Mouse (Mus musculus): Measurements from ENCODE around the gene Osm.

Gene Osm

DNA sequence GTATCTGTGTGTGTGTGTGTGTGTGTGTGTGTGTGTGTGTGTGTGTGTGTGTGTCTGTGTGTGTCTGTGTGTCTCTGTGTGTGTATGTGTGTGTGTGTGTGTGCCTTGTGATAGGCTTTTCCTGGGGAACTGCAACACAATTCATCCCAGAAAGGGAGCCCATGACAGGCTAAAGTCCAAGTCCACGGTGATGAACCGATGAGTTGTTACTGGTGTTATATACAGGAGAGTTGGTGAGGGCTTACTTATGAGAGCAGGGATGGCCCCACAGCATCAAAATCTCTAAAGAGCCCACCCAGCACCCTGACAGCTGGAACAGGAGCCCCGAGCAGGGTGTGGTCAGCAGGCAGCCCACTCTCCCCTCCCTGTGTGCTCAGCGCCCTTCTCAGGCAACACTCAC, 5.0 kb downstream of the Osm start:
- DNase-seq, result no peak

- no peak for DNase-seq
Observed at GRCm38 (mm10) chr11:4246126-4246525, 9.9 kb downstream of the Osm start.

- DNase-seq, result no peak
Observed at GRCm38 (mm10) chr11:4246623-4247022, 10.4 kb downstream of the Osm start.

GRCm38 (mm10) chr11:4247201-4247959, 11.2 kb downstream of the Osm start:
- DNase-seq, result no peak

- DNase-seq, result no peak
Observed at GRCm38 (mm10) chr11:4249151-4249550, 12.9 kb downstream of the Osm start.

- DNase-seq, result no peak
Observed at GRCm38 (mm10) chr11:4250290-4250689, 14.1 kb downstream of the Osm start.

- no peak for DNase-seq
Observed at GRCm38 (mm10) chr11:4251376-4251775, 15.2 kb downstream of the Osm start.

DNA sequence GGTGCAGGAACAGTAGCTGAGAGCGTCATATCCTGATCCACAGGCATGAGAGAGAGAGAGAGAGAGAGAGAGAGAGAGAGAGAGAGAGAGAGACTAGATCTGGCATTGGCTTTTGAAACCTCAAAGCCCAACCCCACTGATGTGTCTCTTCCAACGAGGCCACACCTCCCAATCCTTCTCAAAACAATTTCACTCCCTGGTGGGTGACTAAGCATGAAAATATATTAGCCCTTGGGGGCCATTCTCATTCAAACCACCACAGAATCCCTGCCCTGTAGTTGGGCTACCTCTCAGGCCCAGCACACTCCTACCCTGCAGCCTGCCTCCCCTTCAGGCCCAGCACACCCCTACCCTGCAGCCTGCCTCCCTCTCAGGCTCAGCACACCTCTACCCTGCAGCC, 16.7 kb downstream of the Osm start:
- DNase-seq, result no peak

- DNase-seq, result peak; percentile 50
Observed at GRCm38 (mm10) chr11:4256846-4257607, 20.8 kb downstream of the Osm start, which contains the start of gene Lif. Gene Lif, plus strand, starts transcription at chr11:4257557.

- peak; percentile 89 for DNase-seq
Observed at GRCm38 (mm10) chr11:4257756-4258155, 21.5 kb downstream of the Osm start.

DNA sequence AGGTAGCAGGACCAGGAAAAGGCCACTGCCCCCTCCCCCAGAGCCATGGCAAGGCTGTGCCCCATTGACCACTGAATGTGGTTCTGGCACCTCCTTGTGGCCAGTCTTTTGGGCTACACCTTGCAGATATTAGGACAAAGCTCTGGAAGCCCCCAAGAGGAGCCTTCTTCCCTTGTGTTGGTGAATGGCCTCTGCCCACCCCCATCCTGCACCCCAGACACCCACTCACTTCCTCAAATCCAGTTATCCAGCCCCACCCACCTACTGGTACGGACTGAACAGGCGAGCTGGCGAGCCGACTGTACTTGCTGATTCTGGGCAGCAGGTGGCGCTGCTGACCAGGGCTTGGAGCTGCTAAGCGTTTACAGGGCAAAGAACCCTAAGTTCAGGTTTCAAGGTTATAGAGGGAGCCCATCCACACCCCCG, 22.4 kb downstream of the Osm start:
- DNase-seq, result peak; percentile 85

GRCm38 (mm10) chr11:4260463-4261187, 24.4 kb downstream of the Osm start:
- DNase-seq, result peak; percentile 58

- DNase-seq, result peak; percentile 64
Observed at GRCm38 (mm10) chr11:4261188-4261494, 24.9 kb downstream of the Osm start.

- peak; percentile 40 for DNase-seq
Observed at GRCm38 (mm10) chr11:4261969-4262368, 25.7 kb downstream of the Osm start.

DNA sequence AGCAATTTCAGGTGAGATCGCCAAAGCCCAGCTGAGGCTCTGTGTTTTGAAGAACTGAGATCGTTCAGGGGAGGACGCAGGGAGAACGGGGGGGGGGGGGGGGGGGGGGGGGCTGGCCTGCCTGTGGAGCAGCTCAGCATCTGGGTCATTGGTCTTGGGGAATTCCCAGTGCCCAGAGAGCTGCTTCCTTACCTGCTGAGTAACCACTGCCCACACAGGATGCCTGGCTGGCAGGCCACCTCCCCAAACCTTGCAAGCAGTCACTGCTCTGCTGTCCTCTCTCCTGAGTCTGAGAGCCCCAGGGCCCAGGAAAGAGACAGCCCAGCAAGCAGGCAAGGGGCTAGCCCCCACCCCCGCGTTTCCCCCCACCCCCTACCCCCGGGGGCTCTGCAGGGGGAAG, 26.6 kb downstream of the Osm start:
- DNase-seq, result no peak

DNA sequence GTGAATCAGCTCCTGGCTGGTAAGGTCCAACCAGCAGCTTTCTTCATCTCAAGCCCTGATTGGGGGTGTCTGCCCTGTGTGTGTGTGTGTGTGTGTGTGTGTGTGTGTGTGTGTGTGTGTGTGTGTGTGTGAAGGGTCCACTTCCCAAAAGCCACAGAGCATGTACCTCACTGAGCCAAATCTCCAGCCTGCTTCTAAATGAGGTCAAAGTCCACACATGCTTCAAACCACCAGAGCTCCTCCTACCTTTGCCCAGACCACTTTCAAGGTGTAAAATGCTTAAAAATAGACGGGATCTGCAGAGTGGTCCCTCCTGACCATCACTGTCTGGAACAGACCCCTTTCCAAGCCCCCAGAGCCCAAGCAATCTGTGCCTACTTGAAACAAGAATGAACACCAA, 27.1 kb downstream of the Osm start:
- DNase-seq, result peak; percentile 74

DNA sequence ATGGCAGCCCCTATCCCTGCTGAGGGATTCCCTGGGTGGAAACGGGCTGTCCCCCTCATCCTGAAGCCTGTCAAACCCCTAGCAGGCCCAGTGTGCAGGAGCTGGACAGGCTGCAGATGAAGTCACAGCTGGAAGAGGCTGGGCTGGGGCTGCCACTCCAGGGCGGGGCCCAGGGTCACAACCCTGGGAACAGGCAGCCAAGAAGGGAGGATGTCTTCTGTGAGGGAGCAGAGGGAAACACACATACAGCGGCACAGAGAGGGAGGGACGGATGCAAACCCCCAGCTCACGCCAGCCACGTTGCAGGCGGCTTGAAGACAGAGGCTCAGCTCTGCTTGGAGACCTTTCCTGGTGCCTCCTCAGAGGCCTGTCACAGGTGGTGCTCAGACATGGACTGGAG, 27.8 kb downstream of the Osm start:
- no peak for DNase-seq

- DNase-seq, result peak; percentile 47
Observed at GRCm38 (mm10) chr11:4266271-4267201, 30.3 kb downstream of the Osm start.

DNA sequence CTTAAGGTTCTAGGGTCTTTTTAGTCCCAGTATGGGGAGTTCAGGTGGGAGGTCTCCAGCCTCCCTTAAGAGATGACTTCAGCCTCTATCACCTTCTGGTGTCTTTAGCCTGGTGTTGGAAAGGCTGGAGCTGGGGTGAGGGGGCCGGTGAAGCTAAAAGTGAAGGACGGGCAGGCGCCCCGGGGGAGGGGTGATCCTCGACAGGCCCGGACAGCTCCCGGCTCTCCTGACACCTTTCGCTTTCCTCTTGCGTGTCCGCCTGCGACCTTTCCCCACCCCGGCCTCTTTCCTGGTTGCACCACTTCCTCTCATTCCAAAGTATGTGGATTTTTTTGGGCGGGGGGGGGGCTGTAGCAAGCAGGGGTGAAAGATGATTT, 31.0 kb downstream of the Osm start:
- no peak for DNase-seq

DNA sequence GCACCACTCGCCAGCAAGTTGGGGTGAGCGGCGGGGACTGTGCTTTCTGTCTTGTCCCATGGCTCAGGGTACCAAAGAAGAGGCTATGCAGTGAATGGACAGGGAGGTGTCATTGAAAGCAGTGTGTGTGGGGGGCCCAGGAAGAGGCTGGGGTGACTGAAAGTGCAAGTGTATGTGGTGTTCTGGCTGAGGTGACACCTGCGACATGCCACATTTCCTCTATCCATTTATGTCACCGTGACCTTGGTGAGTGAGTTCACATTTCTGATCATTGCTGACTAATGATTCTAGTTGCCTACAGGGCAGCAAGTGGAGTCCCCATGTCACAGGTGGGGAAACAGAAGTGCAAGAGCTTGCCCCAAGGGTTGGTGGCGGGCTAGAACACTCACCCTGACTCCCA, 32.3 kb downstream of the Osm start:
- DNase-seq, result no peak

DNA sequence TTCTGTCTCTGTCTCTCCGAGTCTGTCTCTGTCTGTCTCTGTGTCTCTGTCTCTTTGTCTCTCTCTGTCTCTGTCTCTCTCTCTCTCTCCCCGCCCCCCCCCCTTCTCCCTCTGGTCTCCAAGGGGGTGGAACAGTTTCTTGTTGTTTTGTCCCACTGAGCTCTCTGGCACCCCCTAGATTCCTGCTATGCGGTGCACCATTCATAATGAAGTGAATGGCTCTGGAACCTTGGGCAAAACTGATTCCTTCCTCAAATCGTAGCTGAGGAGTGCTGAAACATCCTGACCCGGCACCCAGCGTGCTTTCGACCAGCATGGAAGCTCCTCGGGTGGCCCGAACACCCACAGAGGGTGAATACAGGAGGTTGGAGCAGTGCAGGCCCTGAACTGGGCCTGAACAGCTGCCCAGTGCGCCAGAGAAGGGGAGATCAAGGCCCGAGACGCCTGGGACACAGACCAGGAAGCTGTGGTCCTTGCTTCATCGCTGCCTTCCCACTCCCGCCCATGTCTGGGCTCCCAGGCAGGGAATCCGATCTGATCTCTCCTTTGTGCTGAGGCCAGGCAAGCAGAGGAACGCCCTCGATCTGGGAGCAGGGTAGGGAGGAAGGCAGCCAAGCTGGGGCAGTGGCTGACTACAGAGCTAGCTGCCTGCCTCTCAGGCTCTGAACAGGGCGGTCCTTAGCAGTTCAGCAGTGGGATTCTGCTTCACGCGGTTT, 34.7 kb downstream of the Osm start:
- DNase-seq, result no peak

DNA sequence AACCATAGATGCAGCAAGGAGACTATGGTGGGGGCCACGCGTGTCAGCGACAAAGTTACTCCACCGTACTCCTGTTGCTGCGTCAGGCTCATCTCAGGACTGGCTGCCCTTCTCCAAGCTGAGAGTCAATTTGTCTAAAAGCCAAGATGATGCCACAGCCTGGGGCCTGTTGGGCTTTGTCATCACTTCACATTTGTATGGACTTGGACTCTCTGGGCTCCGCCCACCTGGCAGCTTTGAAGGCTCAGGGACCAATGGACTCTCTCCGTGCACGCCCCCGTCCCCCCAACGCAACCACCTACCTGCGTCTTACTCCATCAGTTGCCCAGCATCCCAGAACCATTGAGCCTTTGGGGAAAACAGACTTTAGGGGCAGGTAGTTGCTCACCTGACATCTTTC, 35.3 kb downstream of the Osm start:
- no peak for DNase-seq

Measured in kidney, adult 9 months (tissue).